Mouse (Mus musculus): ENCODE results near the gene Map3k13.

- TF ChIP-seq ZC3H11A (IDR thresholded peaks at IDR 0.05; ENCODE audit: low read depth, low read length) (no peak), NELFE (IDR thresholded peaks at IDR 0.05; ENCODE audit: low read depth, low read length) (no peak), RCOR1 (IDR thresholded peaks at IDR 0.05; ENCODE audit: low read depth, low read length) (no peak), POLR2A (IDR thresholded peaks at IDR 0.05; ENCODE audit: control insufficient read depth in 1 of 2, insufficient read depth in 1 of 2, low read depth in 1 of 2, low read length in 2 of 2, poor library complexity in 1 of 2) (no peak), CTCF (IDR thresholded peaks at IDR 0.05 in 2 of 3, conservative IDR thresholded peaks at IDR 0.05 in 1 of 3; ENCODE audit: control insufficient read depth in 1 of 3, insufficient read depth in 1 of 3, low read depth in 2 of 3, low read length in 3 of 3, poor library complexity in 1 of 3, severe bottlenecking in 1 of 3) (no peak), CHD2 (IDR thresholded peaks at IDR 0.05; ENCODE audit: low read length) (no peak), MAFK (IDR thresholded peaks at IDR 0.05; ENCODE audit: borderline replicate concordance, low read depth, low read length) (no peak), ZNF384 (IDR thresholded peaks at IDR 0.05; ENCODE audit: low read depth, low read length) (no peak), E2F4 (IDR thresholded peaks at IDR 0.05; ENCODE audit: borderline replicate concordance, low read depth, low read length) (no peak), USF1 (IDR thresholded peaks at IDR 0.05; ENCODE audit: low read depth, low read length) (no peak)
These were observed 15.8 kb upstream of the Map3k13 start for GRCm38 (mm10) chr16:21778293-21778866.

Data from MEL (cell line).